Mouse (Mus musculus): ENCODE results near the gene Trim41. TPM values are rescaled to one million over a fixed set of nuclear protein-coding genes. Genes with fewer than 3 reads are reported as not detected.

Gene Trim41
- total RNA-seq (2012; rRNA removed), result 47.8 and 52.8 TPM in 2 replicates

DNA sequence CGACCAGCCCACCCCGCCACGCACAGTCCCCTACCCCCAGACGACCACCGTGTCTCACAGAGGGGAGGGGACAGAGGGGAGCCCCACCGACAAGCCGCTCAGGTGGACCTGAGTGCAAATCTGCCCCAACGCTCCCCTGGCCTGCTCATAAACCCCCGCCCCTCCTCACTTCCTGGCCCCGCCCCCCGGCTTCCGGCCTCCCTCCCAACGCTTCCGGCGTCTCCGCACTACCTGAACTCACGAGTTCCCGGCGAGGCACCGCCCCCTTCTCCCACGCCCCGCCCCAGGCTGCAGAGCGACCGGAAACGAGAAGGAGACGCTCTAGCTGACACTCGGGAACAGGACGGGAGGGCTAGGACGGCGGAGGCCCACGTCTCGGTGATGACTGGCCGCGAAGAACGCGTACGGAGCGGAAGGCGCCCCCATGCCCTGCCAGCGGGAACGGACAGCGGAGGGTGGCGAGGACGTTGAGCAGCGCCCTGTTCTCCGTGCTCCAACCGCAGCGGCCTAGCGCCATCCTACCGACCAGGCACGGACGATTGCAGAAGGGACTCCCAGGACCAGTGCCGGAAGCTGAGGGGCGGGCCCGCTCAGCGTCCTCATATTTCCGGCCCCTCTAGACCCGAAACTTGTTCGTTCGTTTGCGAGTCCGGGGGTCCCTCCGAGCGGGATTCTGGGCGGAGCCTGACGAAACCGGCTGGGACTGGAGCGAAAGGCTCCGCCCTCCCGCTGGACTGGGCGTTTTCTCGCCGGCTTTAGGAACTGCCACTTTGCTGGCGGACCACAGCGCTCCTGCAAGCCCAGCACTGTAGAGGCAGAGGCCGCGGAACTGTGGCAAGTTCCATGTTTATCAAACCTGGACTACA lies at the start of gene Trim41:
TSS of gene Trim41 (minus strand) at position 554 of the 866 bp plus-strand sequence.
- DNase-seq (ENCODE audit: low read depth, low spot score), result peak; percentile 99
- peak within 1 kb of the TSS; percentile 96 to 99 for H3K4me3 ChIP-seq (ENCODE audit: insufficient read depth in 1 of 2, low read depth in 1 of 2, low read length in 2 of 2, poor library complexity in 1 of 2, severe bottlenecking in 1 of 2)
- no peaks in the 10 kb centered on the region for H3K9me3 ChIP-seq (ENCODE audit: control insufficient read depth, insufficient read depth, low read depth, low read length)
- H3K9ac ChIP-seq (ENCODE audit: insufficient read depth, low read depth, low read length, poor library complexity, severe bottlenecking), result peak within 1 kb of the TSS; percentile 98
- peaks cover 15% of the 10 kb centered on the region for H3K36me3 ChIP-seq (ENCODE audit: control insufficient read depth, insufficient read depth, low read length, poor library complexity, severe bottlenecking)
- in situ Hi-C loops (cut with MboI; ENCODE audit: low sequenced_read_pairs in 2 of 2, unreplicated experiment in 2 of 2), result no loop called here
- TF ChIP-seq ZNF384 (IDR thresholded peaks at IDR 0.05; ENCODE audit: low read depth, low read length) (no peak), MAFK (IDR thresholded peaks at IDR 0.05; ENCODE audit: insufficient read depth, low read depth, low read length) (no peak), HCFC1 (IDR thresholded peaks at IDR 0.05; ENCODE audit: borderline replicate concordance, insufficient read depth, low read length) (peak; percentile 80), ZC3H11A (IDR thresholded peaks at IDR 0.05; ENCODE audit: borderline replicate concordance, low read depth, low read length) (no peak), CHD2 (IDR thresholded peaks at IDR 0.05; ENCODE audit: low read depth, low read length) (no peak)
- H3K4me1 ChIP-seq (ENCODE audit: control insufficient read depth in 2 of 2, insufficient read depth in 2 of 2, low read length in 2 of 2, poor library complexity in 1 of 2), result peaks cover 0 to 2% of the 10 kb centered on the region in 2 experiments; a peak in 1 of 4 replicates
- peak within 1 kb of the TSS; percentile 98 for H3K27ac ChIP-seq (ENCODE audit: insufficient read depth, low read depth, low read length, poor library complexity, severe bottlenecking)

DNA sequence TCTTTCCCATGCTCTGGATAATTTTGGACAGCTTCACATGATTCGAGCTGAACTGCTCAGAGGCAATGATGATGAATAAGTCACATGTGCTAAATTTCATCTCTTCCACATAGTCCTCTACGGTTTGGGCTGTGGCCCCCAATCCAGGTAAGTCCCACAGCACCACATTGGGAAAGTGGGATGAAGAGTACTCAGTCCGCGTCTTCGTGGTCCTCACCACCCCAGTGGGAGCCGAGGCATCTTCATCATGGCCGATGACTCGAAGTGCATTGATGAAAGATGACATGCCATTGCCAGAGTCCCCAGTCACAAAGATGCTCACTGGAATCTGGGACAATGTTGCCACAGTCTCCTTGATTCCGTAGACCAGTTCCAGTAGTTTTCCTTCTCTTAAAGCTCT lies 49.3 kb upstream of the Trim41 start:
- Histone ChIP-seq H3K27ac (ENCODE audit: insufficient read depth, low read depth, low read length, poor library complexity, severe bottlenecking) (no peak overlapping the region), H3K9me3 (ENCODE audit: control insufficient read depth, insufficient read depth, low read depth, low read length) (no peaks in the 10 kb centered on the region), H3K36me3 (ENCODE audit: control insufficient read depth, insufficient read depth, low read length, poor library complexity, severe bottlenecking) (no peaks in the 10 kb centered on the region), H3K9ac (ENCODE audit: insufficient read depth, low read depth, low read length, poor library complexity, severe bottlenecking) (no peak overlapping the region), H3K4me3 (ENCODE audit: insufficient read depth in 1 of 2, low read depth in 1 of 2, low read length in 2 of 2, poor library complexity in 1 of 2, severe bottlenecking in 1 of 2) (no peak overlapping the region), H3K4me1 (ENCODE audit: control insufficient read depth in 2 of 2, insufficient read depth in 2 of 2, low read length in 2 of 2, poor library complexity in 1 of 2) (peaks cover 0 to 3% of the 10 kb centered on the region in 2 experiments; a peak in 1 of 4 replicates)
- TF ChIP-seq HCFC1 (IDR thresholded peaks at IDR 0.05; ENCODE audit: borderline replicate concordance, insufficient read depth, low read length), result no peak
- TF ChIP-seq ZNF384 (IDR thresholded peaks at IDR 0.05; ENCODE audit: low read depth, low read length), result no peak
- TF ChIP-seq MAFK (IDR thresholded peaks at IDR 0.05; ENCODE audit: insufficient read depth, low read depth, low read length), result no peak
- no peak for TF ChIP-seq CHD2 (IDR thresholded peaks at IDR 0.05; ENCODE audit: low read depth, low read length)
- no peak for TF ChIP-seq ZC3H11A (IDR thresholded peaks at IDR 0.05; ENCODE audit: borderline replicate concordance, low read depth, low read length)
- no peak for DNase-seq (ENCODE audit: low read depth, low spot score)
- in situ Hi-C loops (cut with MboI; ENCODE audit: low sequenced_read_pairs in 2 of 2, unreplicated experiment in 2 of 2), result loop anchor here in 1 of 2 experiments (25.0 kb wide), 1 partner anchor 396 kb away; no protein-coding TSS in a partner anchor

DNA sequence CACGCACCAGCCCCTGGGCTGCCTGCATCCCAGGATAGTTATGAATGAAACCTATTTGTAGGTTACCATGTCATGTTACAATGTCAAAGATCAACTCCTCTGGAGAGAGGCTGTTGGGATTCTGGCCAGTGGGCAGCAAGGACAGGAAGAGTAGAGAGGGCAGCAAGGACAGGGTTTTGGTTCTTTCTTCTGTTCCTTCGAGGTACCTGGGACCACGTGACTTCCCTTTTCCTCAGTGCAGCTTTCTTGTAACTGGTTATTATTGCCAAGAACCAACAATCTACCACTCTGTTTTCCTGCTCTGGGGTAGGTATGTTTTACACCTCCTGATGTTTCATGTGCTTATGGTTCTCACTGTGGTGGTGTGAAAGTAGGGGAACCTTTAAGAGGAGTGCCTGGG lies 46.7 kb upstream of the Trim41 start:
- no peak overlapping the region for H3K9ac ChIP-seq (ENCODE audit: insufficient read depth, low read depth, low read length, poor library complexity, severe bottlenecking)
- no peak overlapping the region for H3K4me3 ChIP-seq (ENCODE audit: insufficient read depth in 1 of 2, low read depth in 1 of 2, low read length in 2 of 2, poor library complexity in 1 of 2, severe bottlenecking in 1 of 2)
- no peaks in the 10 kb centered on the region for H3K9me3 ChIP-seq (ENCODE audit: control insufficient read depth, insufficient read depth, low read depth, low read length)
- H3K36me3 ChIP-seq (ENCODE audit: control insufficient read depth, insufficient read depth, low read length, poor library complexity, severe bottlenecking), result no peaks in the 10 kb centered on the region
- no peak overlapping the region for H3K27ac ChIP-seq (ENCODE audit: insufficient read depth, low read depth, low read length, poor library complexity, severe bottlenecking)
- in situ Hi-C loops (cut with MboI; ENCODE audit: low sequenced_read_pairs in 2 of 2, unreplicated experiment in 2 of 2), result loop anchor here in 1 of 2 experiments (25.0 kb wide), 1 partner anchor 398 kb away; no protein-coding TSS in a partner anchor
- no peak for TF ChIP-seq HCFC1 (IDR thresholded peaks at IDR 0.05; ENCODE audit: borderline replicate concordance, insufficient read depth, low read length)
- no peak for TF ChIP-seq ZC3H11A (IDR thresholded peaks at IDR 0.05; ENCODE audit: borderline replicate concordance, low read depth, low read length)
- no peak for TF ChIP-seq ZNF384 (IDR thresholded peaks at IDR 0.05; ENCODE audit: low read depth, low read length)
- TF ChIP-seq MAFK (IDR thresholded peaks at IDR 0.05; ENCODE audit: insufficient read depth, low read depth, low read length), result no peak
- no peak for TF ChIP-seq CHD2 (IDR thresholded peaks at IDR 0.05; ENCODE audit: low read depth, low read length)
- H3K4me1 ChIP-seq (ENCODE audit: control insufficient read depth in 2 of 2, insufficient read depth in 2 of 2, low read length in 2 of 2, poor library complexity in 1 of 2), result no peaks in the 10 kb centered on the region; a peak in 1 of 4 replicates
- DNase-seq (ENCODE audit: low read depth, low spot score), result no peak

DNA sequence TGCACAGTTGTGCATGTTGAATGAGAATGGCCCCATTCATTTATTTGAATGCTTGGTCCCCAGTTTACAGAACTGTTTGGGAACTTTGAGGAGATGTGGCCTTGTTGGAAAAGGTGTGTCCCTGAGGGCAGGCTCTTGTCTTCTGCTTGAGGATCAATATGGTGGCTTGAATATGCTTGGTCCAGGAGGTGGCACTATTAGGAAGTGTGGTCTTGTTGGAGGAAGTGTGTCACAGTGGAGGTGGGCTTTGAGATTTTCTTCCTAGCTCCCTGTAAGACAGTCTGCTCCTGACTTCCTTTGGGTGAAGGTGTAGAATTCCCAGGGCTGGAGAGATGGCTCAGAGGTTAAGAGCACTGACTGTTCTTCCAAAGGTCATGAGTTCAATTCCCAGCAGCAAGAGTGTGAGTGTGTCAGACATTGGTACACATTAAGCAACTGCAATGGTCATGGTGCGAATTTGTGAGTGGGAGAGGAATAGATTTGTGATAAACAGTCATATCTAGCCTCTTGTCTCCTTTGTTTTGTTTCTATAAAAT lies 45.7 kb upstream of the Trim41 start:
- in situ Hi-C loops (cut with MboI; ENCODE audit: low sequenced_read_pairs in 2 of 2, unreplicated experiment in 2 of 2), result loop anchor here in 1 of 2 experiments (25.0 kb wide), 1 partner anchor 399 kb away; no protein-coding TSS in a partner anchor
- H3K9me3 ChIP-seq (ENCODE audit: control insufficient read depth, insufficient read depth, low read depth, low read length), result no peaks in the 10 kb centered on the region
- H3K27ac ChIP-seq (ENCODE audit: insufficient read depth, low read depth, low read length, poor library complexity, severe bottlenecking), result no peak overlapping the region

More for the DNA sequence above, 45.7 kb upstream of the Trim41 start:
- DNase-seq (ENCODE audit: low read depth, low spot score), result no peak
- H3K4me1 ChIP-seq (ENCODE audit: control insufficient read depth in 2 of 2, insufficient read depth in 2 of 2, low read length in 2 of 2, poor library complexity in 1 of 2), result peaks cover 0 to 4% of the 10 kb centered on the region in 2 experiments; a peak in 2 of 4 replicates
- H3K4me3 ChIP-seq (ENCODE audit: insufficient read depth in 1 of 2, low read depth in 1 of 2, low read length in 2 of 2, poor library complexity in 1 of 2, severe bottlenecking in 1 of 2), result no peak overlapping the region
- H3K36me3 ChIP-seq (ENCODE audit: control insufficient read depth, insufficient read depth, low read length, poor library complexity, severe bottlenecking), result no peaks in the 10 kb centered on the region
- no peak overlapping the region for H3K9ac ChIP-seq (ENCODE audit: insufficient read depth, low read depth, low read length, poor library complexity, severe bottlenecking)
- TF ChIP-seq HCFC1 (IDR thresholded peaks at IDR 0.05; ENCODE audit: borderline replicate concordance, insufficient read depth, low read length) (no peak), ZC3H11A (IDR thresholded peaks at IDR 0.05; ENCODE audit: borderline replicate concordance, low read depth, low read length) (no peak), MAFK (IDR thresholded peaks at IDR 0.05; ENCODE audit: insufficient read depth, low read depth, low read length) (no peak), CHD2 (IDR thresholded peaks at IDR 0.05; ENCODE audit: low read depth, low read length) (no peak), ZNF384 (IDR thresholded peaks at IDR 0.05; ENCODE audit: low read depth, low read length) (no peak)

Data from ES-E14 (cell line).